Mouse (Mus musculus) induced T-regulatory cell, adult 2 months (primary cell): ENCODE results near the gene Rnf185.

ENCODE experiments used
- DNase-seq: peaks from one replicate; pipeline ENCODE4 v3.0.0-alpha.2; 2012; ENCODE audit warnings: low read depth

Gene Rnf185

GRCm38 (mm10) chr11:3396091-3396490 is 56.1 kb downstream of the Rnf185 start:
- no peak for DNase-seq

- no peak for DNase-seq
Observed at GRCm38 (mm10) chr11:3394520-3394919, 57.6 kb downstream of the Rnf185 start.

- DNase-seq, result no peak
Observed at GRCm38 (mm10) chr11:3392526-3392925, 59.6 kb downstream of the Rnf185 start.

- no peak for DNase-seq
Observed at GRCm38 (mm10) chr11:3390789-3391188, 61.4 kb downstream of the Rnf185 start.

- DNase-seq, result no peak
Observed at GRCm38 (mm10) chr11:3389996-3390395, 62.2 kb downstream of the Rnf185 start.

GRCm38 (mm10) chr11:3387482-3388196 is 64.5 kb downstream of the Rnf185 start:
- DNase-seq, result no peak

GRCm38 (mm10) chr11:3386941-3387368 is 65.2 kb downstream of the Rnf185 start:
- DNase-seq, result peak; percentile 86

GRCm38 (mm10) chr11:3382602-3383594 is 69.3 kb downstream of the Rnf185 start:
- DNase-seq, result peak; percentile 42

- no peak for DNase-seq
Observed at GRCm38 (mm10) chr11:3381148-3381814, 70.9 kb downstream of the Rnf185 start.

- DNase-seq, result no peak
Observed at GRCm38 (mm10) chr11:3379427-3379826, 72.7 kb downstream of the Rnf185 start.

GRCm38 (mm10) chr11:3374741-3375140 is 77.4 kb downstream of the Rnf185 start:
- no peak for DNase-seq

GRCm38 (mm10) chr11:3374293-3374645 is 77.9 kb downstream of the Rnf185 start:
- DNase-seq, result no peak

- no peak for DNase-seq
Observed at GRCm38 (mm10) chr11:3373591-3374292, 78.4 kb downstream of the Rnf185 start.

- DNase-seq, result no peak
Observed at GRCm38 (mm10) chr11:3371599-3372295, 80.4 kb downstream of the Rnf185 start.

GRCm38 (mm10) chr11:3370928-3371598 is 81.1 kb downstream of the Rnf185 start:
- peak; percentile 63 for DNase-seq

GRCm38 (mm10) chr11:3370162-3370561 is 82.0 kb downstream of the Rnf185 start:
- DNase-seq, result no peak

- DNase-seq, result no peak
Observed at GRCm38 (mm10) chr11:3369449-3369848, 82.7 kb downstream of the Rnf185 start.

GRCm38 (mm10) chr11:3368983-3369382 is 83.2 kb downstream of the Rnf185 start:
- DNase-seq, result no peak

- no peak for DNase-seq
Observed at GRCm38 (mm10) chr11:3366411-3366810, 85.8 kb downstream of the Rnf185 start.
